Mouse (Mus musculus) cerebellum, postnatal 36 days (tissue): ENCODE data around the gene Ces2c.
"Not testable (repeated sequence)": the region's sequence is repeated elsewhere in the genome, so short reads cannot be mapped to it uniquely, and the experiment has no call there.

ENCODE experiments used
- DNase-seq, 2 experiments: peaks; one replicate each; pipeline ENCODE4 v3.0.0; 2021 to 2022; ENCODE audit warnings: mixed read lengths in 2 of 2

Ces2c gene

GRCm38 (mm10) chr8:104846831-104847230 is at the start of gene Ces2c:
Gene Ces2c (plus strand): TSS chr8:104847068.
- DNase-seq: no peak

- DNase-seq: no peak
These were observed 47.5 kb upstream of the Ces2c start for GRCm38 (mm10) chr8:104799385-104799784.

- no peak for DNase-seq
These were observed 40.7 kb upstream of the Ces2c start for GRCm38 (mm10) chr8:104806127-104806526.

GRCm38 (mm10) chr8:104808542-104809413 is 38.1 kb upstream of the Ces2c start:
- DNase-seq: peak; percentile 46 to 47

- peak in 1 of 2 experiments; percentile 8 for DNase-seq
These were observed 37.4 kb upstream of the Ces2c start for GRCm38 (mm10) chr8:104809436-104809835.

- DNase-seq: no peak
These were observed 20.0 kb upstream of the Ces2c start for GRCm38 (mm10) chr8:104826912-104827311.

- DNase-seq: no peak
These were observed 18.6 kb upstream of the Ces2c start for GRCm38 (mm10) chr8:104828221-104828620.

GRCm38 (mm10) chr8:104831440-104831839 is 15.4 kb upstream of the Ces2c start, which contains the start of gene Ces2b:
Gene Ces2b (plus strand): TSS chr8:104831572.
- no peak for DNase-seq

GRCm38 (mm10) chr8:104841360-104842078 is 5.3 kb upstream of the Ces2c start:
- DNase-seq: no peak

GRCm38 (mm10) chr8:104847741-104848462 is 1.0 kb downstream of the Ces2c start:
- DNase-seq: no peak

- DNase-seq: not testable (repeated sequence)
These were observed 20.1 kb downstream of the Ces2c start for GRCm38 (mm10) chr8:104866844-104867531.

GRCm38 (mm10) chr8:104868876-104869275 is 22.0 kb downstream of the Ces2c start:
- DNase-seq: not testable (repeated sequence)

GRCm38 (mm10) chr8:104886223-104886926 is 39.5 kb downstream of the Ces2c start:
- DNase-seq: not testable (repeated sequence)

- no peak for DNase-seq
These were observed 54.9 kb downstream of the Ces2c start for GRCm38 (mm10) chr8:104901746-104902145.
